Mouse (Mus musculus): ENCODE data around the gene Prr5l. TPM values are rescaled to one million over a fixed set of nuclear protein-coding genes. Genes with fewer than 3 reads are reported as not detected.
A peak's percentile ranks its signal among the peaks of the same experiment; 100 is the strongest.
"Not testable (repeated sequence)": the region's sequence is repeated elsewhere in the genome, so short reads cannot be mapped to it uniquely, and the experiment has no call there.

The Prr5l gene
- polyA plus RNA-seq, 1 experiment from 2014 or later: 8.7 TPM

DNA sequence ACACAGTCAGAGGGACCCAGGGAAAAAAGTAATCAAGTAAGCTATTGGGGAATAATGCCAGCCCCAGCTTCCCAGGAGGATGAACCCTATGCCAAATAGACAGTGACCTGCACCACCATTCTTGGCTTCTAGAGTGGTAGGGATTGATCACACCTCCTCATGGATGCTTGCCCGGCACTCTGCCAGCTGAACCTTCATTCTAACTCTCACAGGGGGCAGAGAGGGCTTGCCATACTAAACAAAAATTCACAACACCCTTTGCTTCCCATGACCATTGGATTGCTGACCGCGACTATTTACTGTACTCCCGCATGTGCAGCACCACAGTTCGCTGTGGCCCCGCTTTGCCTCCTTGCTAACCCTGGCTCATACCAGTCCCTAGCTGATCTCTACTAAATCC is 129.8 kb downstream of the Prr5l start:
- Histone ChIP-seq H3K4me3 (no peak overlapping the region), H3K27me3 (no peaks in the 10 kb centered on the region), H3K4me2 (no peak overlapping the region), H3K4me1 (peaks cover 19% of the 10 kb centered on the region), H3K27ac (no peak overlapping the region), H3K36me3 (ENCODE audit: poor library complexity, severe bottlenecking) (no peaks in the 10 kb centered on the region), H3K9me3 (replicated peaks) (no peaks in the 10 kb centered on the region), H3K9ac (no peak overlapping the region)
- 92% methylated on average over 6 of the region's 6 CpGs for WGBS
- no peak for ATAC-seq

GRCm38 (mm10) chr2:101752402-101752801 is 130.4 kb downstream of the Prr5l start:
- H3K36me3 ChIP-seq (ENCODE audit: poor library complexity, severe bottlenecking): no peaks in the 10 kb centered on the region
- no peak for ATAC-seq
- no peak overlapping the region for H3K4me3 ChIP-seq
- H3K27me3 ChIP-seq: no peaks in the 10 kb centered on the region
- H3K9me3 ChIP-seq (replicated peaks): no peaks in the 10 kb centered on the region
- H3K4me2 ChIP-seq: no peak overlapping the region
- peaks cover 19% of the 10 kb centered on the region for H3K4me1 ChIP-seq
- no peak overlapping the region for H3K9ac ChIP-seq
- H3K27ac ChIP-seq: no peak overlapping the region
- 85% methylated on average over 7 of the region's 7 CpGs for WGBS

DNA sequence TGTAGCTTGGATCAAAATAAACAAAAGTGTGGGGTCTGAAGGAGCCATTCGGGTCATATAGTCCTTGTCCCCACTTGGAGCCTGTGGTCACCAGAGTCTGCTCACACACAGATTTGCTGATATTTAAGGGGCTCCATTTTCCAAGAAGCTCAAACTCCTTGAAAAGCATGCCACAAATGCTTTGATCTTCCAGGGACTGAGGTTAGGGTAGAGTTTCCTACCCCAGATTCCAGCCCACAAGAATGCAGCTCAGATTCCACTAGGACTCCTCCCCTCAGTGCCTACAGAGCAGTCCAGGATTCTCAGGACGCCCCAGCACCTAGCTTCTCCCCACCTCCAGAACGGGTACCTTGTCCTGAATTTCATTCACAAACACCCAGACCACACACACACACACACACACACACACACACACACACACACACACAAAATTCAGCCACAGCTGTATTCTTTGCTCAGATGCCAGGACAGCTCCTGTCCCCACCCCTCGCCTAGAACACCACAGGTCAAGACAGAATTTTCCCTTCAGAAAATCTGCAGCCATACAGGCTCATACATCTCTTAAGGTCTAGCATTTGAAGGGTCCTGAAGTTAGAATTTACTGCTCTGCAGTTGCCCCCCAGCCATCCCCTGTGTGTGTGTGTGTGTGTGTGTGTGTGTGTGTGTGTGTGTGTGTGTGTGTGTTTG is 131.4 kb downstream of the Prr5l start:
- Histone ChIP-seq H3K4me2 (no peak overlapping the region), H3K27ac (no peak overlapping the region), H3K4me3 (no peak overlapping the region), H3K36me3 (ENCODE audit: poor library complexity, severe bottlenecking) (no peaks in the 10 kb centered on the region), H3K27me3 (no peaks in the 10 kb centered on the region), H3K4me1 (peaks cover 19% of the 10 kb centered on the region), H3K9me3 (replicated peaks) (no peaks in the 10 kb centered on the region), H3K9ac (no peak overlapping the region)
- no peak for ATAC-seq
- WGBS: 42% methylated on average over 4 of the region's 4 CpGs

GRCm38 (mm10) chr2:101746537-101746936 is 136.3 kb downstream of the Prr5l start:
- WGBS: 93% methylated on average over 7 of the region's 7 CpGs

DNA sequence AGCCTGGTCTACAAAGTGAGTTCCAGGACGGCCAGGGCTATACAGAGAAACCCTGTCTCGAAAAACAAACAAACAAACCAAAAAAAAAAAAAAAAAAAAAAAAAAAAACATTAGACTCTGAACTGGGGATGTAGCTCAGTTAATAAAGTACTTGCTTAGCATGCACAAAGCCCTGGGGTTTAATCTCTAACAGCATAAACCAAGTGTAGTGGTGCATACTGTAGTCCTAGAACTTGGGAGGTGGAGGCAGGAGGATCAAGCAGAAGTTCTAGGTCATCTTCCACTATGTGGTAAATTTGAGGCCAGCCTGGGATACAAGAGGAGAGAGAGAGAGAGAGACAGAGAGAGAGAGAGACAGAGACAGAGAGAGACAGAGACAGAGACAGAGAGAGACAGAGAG is 137.2 kb downstream of the Prr5l start:
- H3K4me3 ChIP-seq; H3K27me3 ChIP-seq; H3K27ac ChIP-seq; H3K9me3 ChIP-seq (replicated peaks); H3K9ac ChIP-seq; H3K4me1 ChIP-seq; ATAC-seq; H3K36me3 ChIP-seq (ENCODE audit: poor library complexity, severe bottlenecking); H3K4me2 ChIP-seq: not testable (repeated sequence)
- WGBS: 81% methylated on average over 2 of the region's 2 CpGs

More at GRCm38 (mm10) chr2:101746537-101746936, 136.3 kb downstream of the Prr5l start:
- Histone ChIP-seq H3K36me3 (ENCODE audit: poor library complexity, severe bottlenecking) (no peaks in the 10 kb centered on the region), H3K4me2 (no peak overlapping the region), H3K4me3 (no peak overlapping the region), H3K9ac (no peak overlapping the region), H3K27me3 (no peaks in the 10 kb centered on the region), H3K4me1 (no peaks in the 10 kb centered on the region), H3K9me3 (replicated peaks) (no peaks in the 10 kb centered on the region), H3K27ac (no peak overlapping the region)
- no peak for ATAC-seq

- Histone ChIP-seq H3K27me3 (no peaks in the 10 kb centered on the region), H3K4me3 (no peak overlapping the region), H3K36me3 (ENCODE audit: poor library complexity, severe bottlenecking) (no peaks in the 10 kb centered on the region), H3K27ac (no peak overlapping the region), H3K4me1 (no peaks in the 10 kb centered on the region), H3K9me3 (replicated peaks) (no peaks in the 10 kb centered on the region), H3K4me2 (no peak overlapping the region), H3K9ac (no peak overlapping the region)
- WGBS: 88% methylated on average over 7 of the region's 7 CpGs
- ATAC-seq: no peak
Observed at GRCm38 (mm10) chr2:101742072-101742860, 140.6 kb downstream of the Prr5l start.

GRCm38 (mm10) chr2:101741653-101742052 is 141.2 kb downstream of the Prr5l start:
- 85% methylated on average over 8 of the region's 8 CpGs for WGBS

DNA sequence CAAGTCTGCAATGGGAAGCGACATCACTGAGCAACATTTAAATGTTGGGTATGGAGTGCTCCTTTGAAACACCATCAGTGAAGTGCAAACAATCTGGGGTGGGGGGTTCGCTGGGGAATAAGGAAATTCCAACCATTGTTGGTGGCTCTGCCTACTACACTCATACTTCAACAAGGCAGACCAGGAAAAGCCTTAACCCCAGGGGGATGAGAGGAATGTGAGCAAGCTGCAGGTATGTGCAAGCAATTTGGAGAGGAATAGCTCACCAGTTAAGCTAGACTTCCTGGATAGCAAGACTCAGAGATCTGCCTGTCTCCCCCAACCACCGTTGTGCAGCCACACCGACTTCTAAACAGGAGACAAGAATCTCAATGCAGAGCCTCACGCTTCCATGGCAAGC is 142.9 kb downstream of the Prr5l start:
- H3K9ac ChIP-seq: no peak overlapping the region
- no peak overlapping the region for H3K4me3 ChIP-seq
- H3K9me3 ChIP-seq (replicated peaks): no peaks in the 10 kb centered on the region
- WGBS: 84% methylated on average over 5 of the region's 5 CpGs
- no peaks in the 10 kb centered on the region for H3K36me3 ChIP-seq (ENCODE audit: poor library complexity, severe bottlenecking)
- no peak overlapping the region for H3K4me2 ChIP-seq
- H3K27ac ChIP-seq: no peak overlapping the region
- H3K27me3 ChIP-seq: no peaks in the 10 kb centered on the region
- no peaks in the 10 kb centered on the region for H3K4me1 ChIP-seq
- no peak for ATAC-seq

More at GRCm38 (mm10) chr2:101741653-101742052, 141.2 kb downstream of the Prr5l start:
- Histone ChIP-seq H3K4me2 (no peak overlapping the region), H3K9ac (no peak overlapping the region), H3K4me3 (no peak overlapping the region), H3K27ac (no peak overlapping the region), H3K36me3 (ENCODE audit: poor library complexity, severe bottlenecking) (no peaks in the 10 kb centered on the region), H3K9me3 (replicated peaks) (no peaks in the 10 kb centered on the region), H3K27me3 (no peaks in the 10 kb centered on the region), H3K4me1 (no peaks in the 10 kb centered on the region)
- ATAC-seq: no peak

DNA sequence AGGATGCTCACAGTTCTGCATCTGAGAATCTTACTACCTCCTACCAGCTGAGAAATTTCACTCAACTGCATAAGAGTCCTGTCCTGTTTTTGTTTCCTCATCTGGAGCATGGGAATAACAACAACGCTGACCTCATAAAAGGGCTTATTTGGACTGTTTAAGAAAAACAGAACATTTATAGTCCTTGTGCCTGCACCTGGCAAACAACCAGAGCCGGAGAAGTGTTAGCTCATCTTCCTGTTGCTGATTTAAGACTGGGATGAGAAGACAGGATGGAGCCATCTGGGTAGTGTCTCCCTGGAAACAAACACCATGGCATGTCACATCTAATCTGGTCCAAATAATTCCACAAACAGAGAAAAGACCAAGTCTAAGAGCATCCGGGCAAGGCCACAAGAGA is 149.3 kb downstream of the Prr5l start:
- no peak overlapping the region for H3K27ac ChIP-seq
- no peaks in the 10 kb centered on the region for H3K27me3 ChIP-seq
- H3K4me3 ChIP-seq: no peak overlapping the region
- H3K4me1 ChIP-seq: no peaks in the 10 kb centered on the region
- H3K9me3 ChIP-seq (replicated peaks): no peaks in the 10 kb centered on the region
- ATAC-seq: no peak
- H3K9ac ChIP-seq: no peak overlapping the region
- no peaks in the 10 kb centered on the region; the same call in 1 of the 2 replicates for H3K36me3 ChIP-seq (ENCODE audit: poor library complexity, severe bottlenecking)
- no peak overlapping the region for H3K4me2 ChIP-seq
- WGBS: 93% methylated on average over 3 of the region's 3 CpGs

DNA sequence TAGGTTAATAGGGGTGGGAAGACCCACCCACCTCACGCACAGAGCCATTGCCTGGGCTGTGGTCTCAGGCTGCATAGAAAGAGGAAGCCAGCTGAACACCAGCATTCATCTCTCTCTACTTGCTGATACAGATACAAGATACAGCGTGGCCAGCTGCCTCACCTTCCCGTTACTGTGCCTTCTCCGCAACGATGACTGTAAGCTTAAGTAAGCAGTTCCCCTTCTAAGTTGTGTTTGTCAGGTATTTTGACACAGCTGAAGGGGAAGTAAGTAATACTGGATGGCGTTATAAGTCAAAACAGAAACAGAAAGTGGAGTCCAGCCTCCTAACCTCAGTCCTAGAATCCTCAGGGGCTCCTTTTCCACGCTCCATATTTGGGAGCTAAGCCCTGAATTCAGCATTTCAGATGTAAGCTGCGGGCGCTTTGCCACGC is 150.0 kb downstream of the Prr5l start:
- Histone ChIP-seq H3K27me3 (no peaks in the 10 kb centered on the region), H3K9me3 (replicated peaks) (no peaks in the 10 kb centered on the region), H3K9ac (no peak overlapping the region), H3K4me1 (no peaks in the 10 kb centered on the region), H3K27ac (no peak overlapping the region), H3K4me3 (no peak overlapping the region), H3K36me3 (ENCODE audit: poor library complexity, severe bottlenecking) (no peaks in the 10 kb centered on the region; the same call in 1 of the 2 replicates), H3K4me2 (no peak overlapping the region)
- WGBS: 95% methylated on average over 10 of the region's 10 CpGs
- no peak for ATAC-seq

- Histone ChIP-seq H3K4me2 (no peak overlapping the region), H3K36me3 (ENCODE audit: poor library complexity, severe bottlenecking) (no peaks in the 10 kb centered on the region; the same call in 1 of the 2 replicates), H3K4me3 (no peak overlapping the region), H3K27me3 (no peaks in the 10 kb centered on the region), H3K9ac (0 out of 2 replicates have a peak overlapping the region, but pooled peaks have one; percentile 12), H3K4me1 (no peaks in the 10 kb centered on the region), H3K9me3 (replicated peaks) (no peaks in the 10 kb centered on the region), H3K27ac (no peak overlapping the region)
- ATAC-seq: no peak
Observed at GRCm38 (mm10) chr2:101730972-101731371, 151.9 kb downstream of the Prr5l start.

DNA sequence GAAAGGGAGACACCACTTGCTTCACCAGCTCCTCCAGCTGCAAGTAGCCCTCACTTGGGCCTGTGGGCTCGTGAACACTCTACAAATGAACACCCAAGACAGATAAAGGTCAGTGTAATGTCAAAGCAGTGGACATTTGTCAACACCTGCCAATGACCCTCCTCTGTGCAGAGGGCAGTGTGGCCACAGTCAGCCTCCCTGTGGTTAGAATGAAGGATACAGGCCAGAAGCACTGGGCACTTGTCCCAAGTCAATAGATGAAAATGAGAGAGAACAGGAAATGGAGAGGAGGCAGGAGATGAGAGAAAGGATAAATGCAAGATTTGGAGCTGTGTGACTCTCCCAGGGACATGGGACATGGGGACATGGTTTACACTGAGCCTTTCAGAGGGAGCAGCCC is 153.4 kb downstream of the Prr5l start:
- Histone ChIP-seq H3K4me3 (no peak overlapping the region), H3K9me3 (replicated peaks) (no peaks in the 10 kb centered on the region), H3K4me1 (no peaks in the 10 kb centered on the region), H3K36me3 (ENCODE audit: poor library complexity, severe bottlenecking) (no peaks in the 10 kb centered on the region; the same call in 1 of the 2 replicates), H3K27me3 (no peaks in the 10 kb centered on the region), H3K9ac (no peak overlapping the region), H3K27ac (no peak overlapping the region), H3K4me2 (no peak overlapping the region)
- ATAC-seq: no peak
- 89% methylated on average over 1 of the region's 1 CpGs for WGBS

Data from forebrain, embryonic 13.5 days (tissue).